Mouse (Mus musculus): ENCODE data around the gene Castor1. TPM values are rescaled to one million over a fixed set of nuclear protein-coding genes. Genes with fewer than 3 reads are reported as not detected.

The Castor1 gene
- total and polyA plus RNA-seq, 3 experiments, result 4.7 to 23.7 (median 13.0) TPM

GRCm38 (mm10) chr11:4240151-4240550 is 22.1 kb downstream of the Castor1 start:
- in situ Hi-C loops (cut with MboI; ENCODE audit: low pct_ligation_motif_present, low pct_unique_long_range_greater_than_20kb, low sequenced_read_pairs), result no loop called here
- H3K9ac ChIP-seq (ENCODE audit: insufficient read depth, low read depth), result no peak overlapping the region
- H3K9me3 ChIP-seq (replicated peaks; ENCODE audit: low read length), result no peaks in the 10 kb centered on the region
- no peak overlapping the region for H3K4me2 ChIP-seq (ENCODE audit: insufficient read depth, low read depth, poor library complexity, severe bottlenecking)
- dilution Hi-C loops (cut with MboI; ENCODE audit: extremely low pct_ligation_motif_present, extremely low pct_unique_long_range_greater_than_20kb, low sequenced_read_pairs), result no loop called here
- TF ChIP-seq KAT2A (IDR thresholded peaks at IDR 0.05; ENCODE audit: insufficient replicate concordance, low read length) (no peak), RAD21 (IDR thresholded peaks at IDR 0.05; ENCODE audit: low read depth, low read length) (no peak), GABPA (IDR thresholded peaks at IDR 0.05; ENCODE audit: insufficient replicate concordance, low read depth, low read length) (no peak), SMC3 (IDR thresholded peaks at IDR 0.05; ENCODE audit: low read depth, low read length) (no peak), JUN (IDR thresholded peaks at IDR 0.05; ENCODE audit: insufficient read depth, low read depth, low read length) (no peak), IRF4 (IDR thresholded peaks at IDR 0.05; ENCODE audit: low read depth, low read length) (no peak), HCFC1 (IDR thresholded peaks at IDR 0.05; ENCODE audit: low read depth, low read length) (no peak), NRF1 (IDR thresholded peaks at IDR 0.05; ENCODE audit: low read depth, low read length) (no peak), TBP (conservative IDR thresholded peaks at IDR 0.05; ENCODE audit: low read depth, low read length) (no peak), ZNF384 (IDR thresholded peaks at IDR 0.05; ENCODE audit: low read depth, low read length) (no peak), MXI1 (IDR thresholded peaks at IDR 0.05; ENCODE audit: low read depth, low read length) (no peak), NELFE (IDR thresholded peaks at IDR 0.05; ENCODE audit: low read depth, low read length) (no peak), TCF12 (IDR thresholded peaks at IDR 0.05; ENCODE audit: low read depth, low read length) (no peak), POLR2A (IDR thresholded peaks at IDR 0.05; ENCODE audit: low read depth, low read length) (no peak), MYC (IDR thresholded peaks at IDR 0.05; ENCODE audit: low read depth, low read length) (no peak), ZMIZ1 (IDR thresholded peaks at IDR 0.05; ENCODE audit: low read depth, low read length) (no peak), MEF2A (IDR thresholded peaks at IDR 0.05; ENCODE audit: borderline replicate concordance, low read depth, low read length) (no peak), CHD2 (IDR thresholded peaks at IDR 0.05; ENCODE audit: low read length) (no peak), MAZ (IDR thresholded peaks at IDR 0.05; ENCODE audit: low read depth, low read length) (no peak), POLR2AphosphoS2 (IDR thresholded peaks at IDR 0.05; ENCODE audit: low read depth, low read length) (no peak)
- H3K4me1 ChIP-seq (ENCODE audit: control insufficient read depth in 1 of 2, insufficient read depth in 2 of 2), result peaks cover 8 to 33% of the 10 kb centered on the region in 2 experiments
- no peaks in the 10 kb centered on the region for H3K27me3 ChIP-seq (replicated peaks)
- peaks cover 26% of the 10 kb centered on the region for H3K79me2 ChIP-seq (replicated peaks; ENCODE audit: control insufficient read depth, extremely low read depth, insufficient read depth, poor library complexity, severe bottlenecking)
- no peak for DNase-seq (ENCODE audit: extremely low read depth)
- peaks cover 19 to 37% of the 10 kb centered on the region in 2 experiments for H3K36me3 ChIP-seq (replicated peaks in 1 of 2; ENCODE audit: control insufficient read depth in 1 of 2, insufficient read depth in 1 of 2, low read length in 1 of 2)
- no peak overlapping the region for H3K4me3 ChIP-seq (replicated peaks in 1 of 3; ENCODE audit: low read depth in 2 of 3, low read length in 2 of 3, poor library complexity in 1 of 3)
- H3K27ac ChIP-seq (ENCODE audit: insufficient read depth, low read depth), result no peak overlapping the region

GRCm38 (mm10) chr11:4241180-4241579 is 23.2 kb downstream of the Castor1 start:
- no peaks in the 10 kb centered on the region for H3K27me3 ChIP-seq (replicated peaks)
- H3K4me1 ChIP-seq (ENCODE audit: control insufficient read depth in 1 of 2, insufficient read depth in 2 of 2), result peaks cover 4 to 31% of the 10 kb centered on the region in 2 experiments
- no peak overlapping the region for H3K9ac ChIP-seq (ENCODE audit: insufficient read depth, low read depth)
- H3K4me2 ChIP-seq (ENCODE audit: insufficient read depth, low read depth, poor library complexity, severe bottlenecking), result no peak overlapping the region
- H3K36me3 ChIP-seq (replicated peaks in 1 of 2; ENCODE audit: control insufficient read depth in 1 of 2, insufficient read depth in 1 of 2, low read length in 1 of 2), result peaks cover 19 to 37% of the 10 kb centered on the region in 2 experiments
- TF ChIP-seq MEF2A (IDR thresholded peaks at IDR 0.05; ENCODE audit: borderline replicate concordance, low read depth, low read length), result no peak
- no peak for TF ChIP-seq MAX (IDR thresholded peaks at IDR 0.05; ENCODE audit: low read length)
- no peak for TF ChIP-seq ETS1 (conservative IDR thresholded peaks at IDR 0.05; ENCODE audit: low read depth, low read length)
- TF ChIP-seq UBTF (IDR thresholded peaks at IDR 0.05; ENCODE audit: low read depth, low read length), result no peak
- no peak for TF ChIP-seq ZNF384 (IDR thresholded peaks at IDR 0.05; ENCODE audit: low read depth, low read length)
- TF ChIP-seq MXI1 (IDR thresholded peaks at IDR 0.05; ENCODE audit: low read depth, low read length), result no peak
- no peak for TF ChIP-seq BHLHE40 (IDR thresholded peaks at IDR 0.05; ENCODE audit: low read depth, low read length)
- TF ChIP-seq HCFC1 (IDR thresholded peaks at IDR 0.05; ENCODE audit: low read depth, low read length), result no peak
- no peak for TF ChIP-seq JUND (conservative IDR thresholded peaks at IDR 0.05; ENCODE audit: low read depth, low read length)
- TF ChIP-seq PAX5 (IDR thresholded peaks at IDR 0.05; ENCODE audit: low read length), result no peak
- no peak for TF ChIP-seq MAFK (IDR thresholded peaks at IDR 0.05; ENCODE audit: insufficient replicate concordance, low read length)
- TF ChIP-seq ELF1 (IDR thresholded peaks at IDR 0.05; ENCODE audit: low read depth, low read length), result no peak
- TF ChIP-seq TBP (conservative IDR thresholded peaks at IDR 0.05; ENCODE audit: low read depth, low read length), result no peak
- no peak for TF ChIP-seq ZC3H11A (IDR thresholded peaks at IDR 0.05; ENCODE audit: low read depth, low read length)
- no peak overlapping the region for H3K4me3 ChIP-seq (replicated peaks in 1 of 3; ENCODE audit: low read depth in 2 of 3, low read length in 2 of 3, poor library complexity in 1 of 3)
- dilution Hi-C loops (cut with MboI; ENCODE audit: extremely low pct_ligation_motif_present, extremely low pct_unique_long_range_greater_than_20kb, low sequenced_read_pairs) (no loop called here), in situ Hi-C loops (cut with MboI; ENCODE audit: low pct_ligation_motif_present, low pct_unique_long_range_greater_than_20kb, low sequenced_read_pairs) (no loop called here)
- peaks cover 26% of the 10 kb centered on the region for H3K79me2 ChIP-seq (replicated peaks; ENCODE audit: control insufficient read depth, extremely low read depth, insufficient read depth, poor library complexity, severe bottlenecking)
- no peak overlapping the region for H3K27ac ChIP-seq (ENCODE audit: insufficient read depth, low read depth)
- no peak for DNase-seq (ENCODE audit: extremely low read depth)
- H3K9me3 ChIP-seq (replicated peaks; ENCODE audit: low read length), result no peaks in the 10 kb centered on the region
